Mouse (Mus musculus) neural tube, embryonic 11.5 days (tissue): ENCODE measurements around the gene A930009A15Rik. TPM values are rescaled to one million over a fixed set of nuclear protein-coding genes. Genes with fewer than 3 reads are reported as not detected.
A peak's percentile ranks its signal among the peaks of the same experiment; 100 is the strongest.

Experiments used
- ATAC-seq: fragments of 200-750 bp; cut with Nextera tagmentation; 2 replicates; pipeline ENCODE4 v1.8.0; 2017; ENCODE audit warnings: moderate number of reproducible peaks, mild to moderate bottlenecking, moderate TSS enrichment, moderate library complexity; ENCODE audit not compliant: insufficient read depth, low FRiP score, low TSS enrichment
- DNase-seq: peaks from one replicate; pipeline ENCODE4 v3.0.0-alpha.2; 2015; ENCODE audit warnings: low spot score
- H3K27ac ChIP-seq: fragments of 300-500 bp; sonication (generic); 2 replicates; pipeline ENCODE4 v1.5.1; 2014; ENCODE audit warnings: low read depth, mild to moderate bottlenecking, low read length
- H3K27me3 ChIP-seq: fragments of 300-500 bp; sonication (generic); 2 replicates; pipeline ENCODE4 v1.6.1; 2014; ENCODE audit warnings: mild to moderate bottlenecking, low read length, mixed read lengths; ENCODE audit not compliant: control insufficient read depth, insufficient read depth
- H3K36me3 ChIP-seq: fragments of 300-500 bp; sonication (generic); 2 replicates; pipeline ENCODE4 v1.6.1; 2014; ENCODE audit warnings: mild to moderate bottlenecking, low read length, moderate library complexity, mixed read lengths; ENCODE audit not compliant: control insufficient read depth, insufficient read depth
- H3K4me1 ChIP-seq: fragments of 300-500 bp; sonication (generic); 2 replicates; pipeline ENCODE4 v1.6.1; 2014; ENCODE audit warnings: low read length, mixed read lengths; ENCODE audit not compliant: control insufficient read depth, insufficient read depth
- H3K4me2 ChIP-seq: fragments of 300-500 bp; sonication (generic); 2 replicates; pipeline ENCODE4 v1.6.1; 2014; ENCODE audit warnings: low read depth, mild to moderate bottlenecking, moderate library complexity
- H3K4me3 ChIP-seq: fragments of 300-500 bp; sonication (generic); 2 replicates; pipeline ENCODE4 v1.5.1; 2014; ENCODE audit warnings: low read depth, low read length
- H3K9ac ChIP-seq: fragments of 300-500 bp; sonication (generic); 2 replicates; pipeline ENCODE4 v1.6.1; 2014; ENCODE audit warnings: mild to moderate bottlenecking, low read length
- H3K9me3 ChIP-seq: fragments of 300-500 bp; sonication (generic); 2 replicates; pipeline ENCODE4 v1.6.1; 2016; ENCODE audit warnings: low read length; ENCODE audit not compliant: control insufficient read depth
- WGBS: fragments of 180-500 bp; shearing (Covaris S2); extraction: QIAGEN DNeasy Blood & Tissue Kit; methylation state at CpG from one replicate; pipeline ENCODE4 v1.1.7; 2014; 5-methylcytosine and 5-hydroxymethylcytosine counted together
- polyA plus RNA-seq: library from polyadenylated mRNA; unstranded; fragments of >200 nt; fragmentation: Nextera tagmentation; extraction: Ambion mirVana; gene quantifications from 2 replicates; pipeline ENCODE4 v1.2.1, GENCODE M21; 2014

Gene A930009A15Rik
- polyA plus RNA-seq, 1 experiment from 2014 or later, result not detected

DNA sequence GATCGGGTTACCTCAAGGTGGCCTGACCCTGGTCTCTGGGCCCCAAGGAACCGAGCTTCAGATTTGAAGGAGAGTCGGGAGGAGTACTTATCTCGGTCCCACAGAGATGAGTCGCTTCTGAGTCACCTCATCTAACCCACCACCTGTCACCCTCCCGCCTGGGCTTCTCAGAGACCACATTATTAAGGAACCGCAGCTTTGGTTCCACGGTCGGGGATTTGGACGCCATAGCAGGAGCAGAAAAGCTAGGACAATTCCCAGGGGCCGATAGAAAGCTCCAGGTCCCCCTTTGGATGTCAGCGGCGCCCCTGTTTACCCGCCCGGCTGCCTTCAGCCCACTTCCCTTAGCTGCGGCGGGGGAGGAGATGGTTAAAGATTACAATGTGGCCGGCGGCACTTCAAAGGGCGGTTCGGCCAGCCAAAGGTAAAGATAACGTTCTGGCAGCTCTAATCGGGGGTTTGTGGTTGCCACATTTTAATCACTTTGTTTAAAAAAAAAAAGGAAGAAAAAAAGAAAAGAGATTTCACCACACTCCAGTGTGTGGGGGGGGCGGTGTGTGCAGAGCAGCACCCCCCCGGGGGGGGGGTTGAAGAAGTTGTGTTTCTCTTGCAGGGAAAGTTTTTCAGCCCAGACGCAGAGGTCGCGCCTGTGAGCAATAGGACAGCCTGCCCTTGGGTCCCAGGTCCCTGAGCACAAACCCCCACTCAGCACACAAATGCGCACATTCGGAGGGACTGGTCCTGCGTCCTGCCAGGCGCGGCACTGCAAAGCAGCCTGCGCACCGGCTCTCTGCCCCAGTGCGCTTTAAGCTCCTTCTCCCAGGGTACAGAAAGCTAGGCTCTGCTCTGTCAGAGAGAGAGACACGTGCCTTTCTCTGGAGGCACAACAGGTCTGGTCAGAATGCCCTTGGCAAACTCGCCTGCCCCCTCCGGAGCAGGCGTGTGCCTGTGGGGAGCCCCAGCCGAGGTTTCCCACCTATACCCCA is 16.8 kb downstream of the A930009A15Rik start:
- DNase-seq, result peak; percentile 63
- under 1% methylated on average over 41 of the region's 41 CpGs for WGBS
- no peak overlapping the region for H3K27ac ChIP-seq
- peak overlapping the region; percentile 100 for H3K4me2 ChIP-seq
- H3K4me3 ChIP-seq, result peak overlapping the region; percentile 45
- peaks cover 23% of the 10 kb centered on the region for H3K27me3 ChIP-seq
- H3K36me3 ChIP-seq, result no peaks in the 10 kb centered on the region
- H3K4me1 ChIP-seq, result peaks cover 8% of the 10 kb centered on the region
- H3K9me3 ChIP-seq, result no peaks in the 10 kb centered on the region
- ATAC-seq, result peak; percentile 75
- H3K9ac ChIP-seq, result peak overlapping the region; percentile 57

DNA sequence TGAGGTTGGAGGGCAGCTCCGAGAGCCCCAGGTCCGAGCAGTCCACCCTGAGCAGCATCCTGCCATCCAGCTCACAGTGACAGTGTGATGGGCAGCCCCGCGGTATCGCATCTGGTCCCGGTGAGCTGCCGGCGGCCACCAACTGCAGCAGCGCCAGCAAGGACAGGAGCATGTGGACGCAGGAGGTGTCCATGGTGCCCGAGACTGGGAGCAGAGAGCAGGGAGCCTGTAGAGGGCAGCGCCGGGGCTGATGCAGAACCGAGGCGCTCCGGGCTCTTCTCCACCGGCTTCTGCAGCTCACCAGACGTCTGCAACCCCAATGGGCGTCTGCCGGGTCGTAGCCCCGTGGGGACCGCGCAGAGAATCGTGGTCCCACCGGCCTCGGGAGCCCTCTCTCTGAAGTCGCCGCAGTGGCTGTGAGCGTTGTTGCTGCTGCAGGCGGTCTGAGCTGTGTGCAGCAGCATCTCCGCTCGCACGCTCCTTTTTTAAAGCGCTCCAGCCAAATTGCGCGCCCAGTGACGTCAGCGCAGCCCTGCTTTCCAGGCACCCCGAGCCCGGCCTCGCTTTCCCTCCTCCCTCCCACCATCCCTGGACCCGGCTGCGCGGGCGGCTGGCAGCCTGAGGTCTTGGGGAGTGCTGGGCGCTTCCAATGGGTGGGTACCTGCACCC is 17.6 kb downstream of the A930009A15Rik start, which contains the start of gene Lgr5:
Lgr5 (minus strand) TSS at position 480 of the 669 bp plus-strand sequence.
- ATAC-seq, result peak; percentile 85
- H3K9me3 ChIP-seq, result no peaks in the 10 kb centered on the region
- peak within 1 kb of the TSS; percentile 57 for H3K9ac ChIP-seq
- DNase-seq, result peak; percentile 83
- peaks cover 8% of the 10 kb centered on the region for H3K4me1 ChIP-seq
- peak within 1 kb of the TSS; percentile 100 for H3K4me2 ChIP-seq
- peaks cover 23% of the 10 kb centered on the region for H3K27me3 ChIP-seq
- WGBS, result 0% methylated on average over 46 of the region's 47 CpGs
- H3K4me3 ChIP-seq, result peak within 1 kb of the TSS; percentile 45
- H3K27ac ChIP-seq, result no peak within 1 kb of the TSS
- no peaks in the 10 kb centered on the region for H3K36me3 ChIP-seq

GRCm38 (mm10) chr10:115587979-115588378 is 18.2 kb downstream of the A930009A15Rik start:
- Histone ChIP-seq H3K36me3 (no peaks in the 10 kb centered on the region), H3K9me3 (no peaks in the 10 kb centered on the region), H3K9ac (peak overlapping the region; percentile 57), H3K27ac (no peak overlapping the region), H3K4me1 (peaks cover 8% of the 10 kb centered on the region), H3K4me3 (peak overlapping the region; percentile 45), H3K27me3 (peaks cover 23% of the 10 kb centered on the region), H3K4me2 (peak overlapping the region; percentile 100)
- DNase-seq, result no peak
- ATAC-seq, result no peak
- WGBS, result 3% methylated on average over 7 of the region's 7 CpGs

DNA sequence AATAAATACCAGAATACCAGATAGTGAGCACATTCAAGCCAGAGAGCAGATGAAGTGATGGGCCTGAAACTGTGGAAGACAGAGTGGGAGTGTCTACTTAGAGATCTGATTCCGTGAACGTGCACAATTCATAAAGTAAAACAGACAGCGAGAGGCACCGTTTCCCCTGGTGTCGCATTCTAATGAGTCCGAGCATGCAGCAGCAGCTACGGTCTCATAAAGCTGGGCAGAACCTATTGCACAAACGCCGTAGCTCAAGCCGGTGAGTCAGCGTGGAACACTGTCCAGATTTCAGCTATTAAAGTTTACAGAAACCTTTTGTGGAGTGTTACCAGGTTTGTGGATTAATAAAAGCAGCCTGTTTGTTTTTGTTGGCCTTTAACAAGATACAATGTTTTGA is 23.4 kb downstream of the A930009A15Rik start:
- H3K4me2 ChIP-seq, result no peak overlapping the region
- DNase-seq (peak; percentile 21), ATAC-seq (no peak)
- H3K27me3 ChIP-seq, result peaks cover 2% of the 10 kb centered on the region; the same call in 1 of the 2 replicates
- no peaks in the 10 kb centered on the region for H3K9me3 ChIP-seq
- no peak overlapping the region for H3K9ac ChIP-seq
- no peaks in the 10 kb centered on the region for H3K4me1 ChIP-seq
- no peak overlapping the region for H3K4me3 ChIP-seq
- WGBS, result 68% methylated on average over 11 of the region's 11 CpGs
- H3K27ac ChIP-seq, result no peak overlapping the region
- no peaks in the 10 kb centered on the region for H3K36me3 ChIP-seq

GRCm38 (mm10) chr10:115593651-115594050 is 23.9 kb downstream of the A930009A15Rik start:
- Histone ChIP-seq H3K4me3 (no peak overlapping the region), H3K4me1 (no peaks in the 10 kb centered on the region), H3K9me3 (no peaks in the 10 kb centered on the region), H3K9ac (no peak overlapping the region), H3K4me2 (no peak overlapping the region), H3K36me3 (no peaks in the 10 kb centered on the region), H3K27ac (no peak overlapping the region), H3K27me3 (no peaks in the 10 kb centered on the region)
- 91% methylated on average over 6 of the region's 6 CpGs for WGBS
- DNase-seq, result no peak
- ATAC-seq, result no peak

DNA sequence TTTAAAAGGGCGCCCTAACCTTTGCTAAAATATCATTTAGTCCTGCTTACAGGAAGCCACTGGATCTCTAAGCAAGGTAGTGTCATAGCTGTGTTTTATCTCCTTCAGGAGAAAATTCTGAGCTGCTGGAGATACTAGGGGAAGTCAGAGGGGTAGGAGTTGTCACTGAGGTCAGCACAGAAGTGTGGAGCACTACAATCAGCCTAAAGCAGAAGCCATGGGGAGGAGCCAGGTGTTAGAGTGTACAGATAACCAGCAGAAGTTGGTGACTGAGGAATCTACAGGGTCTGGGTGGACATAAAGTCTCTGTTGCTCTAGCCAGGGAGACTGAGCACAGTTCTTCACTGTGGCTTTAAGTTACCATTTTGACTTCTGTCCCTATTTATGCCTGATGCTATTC is 26.0 kb downstream of the A930009A15Rik start:
- Histone ChIP-seq H3K27ac (no peak overlapping the region), H3K4me1 (no peaks in the 10 kb centered on the region), H3K4me3 (no peak overlapping the region), H3K9ac (no peak overlapping the region), H3K27me3 (no peaks in the 10 kb centered on the region), H3K4me2 (no peak overlapping the region), H3K36me3 (no peaks in the 10 kb centered on the region), H3K9me3 (no peaks in the 10 kb centered on the region)
- WGBS, result 94% methylated on average over 1 of the region's 1 CpGs
- DNase-seq (no peak), ATAC-seq (no peak)

GRCm38 (mm10) chr10:115617456-115618287 is 47.9 kb downstream of the A930009A15Rik start:
- no peak overlapping the region for H3K4me3 ChIP-seq
- ATAC-seq (peak; percentile 83), DNase-seq (no peak)
- no peak overlapping the region for H3K27ac ChIP-seq
- no peaks in the 10 kb centered on the region for H3K36me3 ChIP-seq
- H3K4me1 ChIP-seq, result no peaks in the 10 kb centered on the region
- H3K9me3 ChIP-seq, result no peaks in the 10 kb centered on the region
- 18% methylated on average over 14 of the region's 15 CpGs for WGBS
- H3K9ac ChIP-seq, result no peak overlapping the region
- peak overlapping the region; percentile 20 for H3K4me2 ChIP-seq
- H3K27me3 ChIP-seq, result no peaks in the 10 kb centered on the region

- no peaks in the 10 kb centered on the region for H3K9me3 ChIP-seq
- H3K27ac ChIP-seq, result no peak overlapping the region
- H3K4me2 ChIP-seq, result peak overlapping the region; percentile 20
- DNase-seq (peak; percentile 47), ATAC-seq (peak; percentile 56; the same call in 1 of the 2 replicates)
- H3K36me3 ChIP-seq, result no peaks in the 10 kb centered on the region
- WGBS, result 31% methylated on average over 15 of the region's 15 CpGs
- H3K4me1 ChIP-seq, result no peaks in the 10 kb centered on the region
- H3K9ac ChIP-seq, result no peak overlapping the region
- no peak overlapping the region for H3K4me3 ChIP-seq
- no peaks in the 10 kb centered on the region for H3K27me3 ChIP-seq
Observed at GRCm38 (mm10) chr10:115618288-115618856, 48.6 kb downstream of the A930009A15Rik start.
